Mouse (Mus musculus) ES-E14 (cell line): ENCODE measurements around the gene Zfp553. TPM values are rescaled to one million over a fixed set of nuclear protein-coding genes. Genes with fewer than 3 reads are reported as not detected.

Experiments
- DNase-seq: peaks from one replicate; pipeline ENCODE4 v3.0.0-alpha.2; 2013; ENCODE audit warnings: low read depth, low spot score
- H3K27ac ChIP-seq: 2 replicates; pipeline ENCODE4 v1.5.1; 2012; ENCODE audit warnings: low read depth, mild to moderate bottlenecking, low read length, moderate library complexity, mixed read lengths; ENCODE audit not compliant: poor library complexity, insufficient read depth, severe bottlenecking
- H3K36me3 ChIP-seq: 2 replicates; pipeline ENCODE4 v1.6.1; 2012; ENCODE audit warnings: mild to moderate bottlenecking, low read length, moderate library complexity, mixed read lengths; ENCODE audit not compliant: control insufficient read depth, poor library complexity, insufficient read depth, severe bottlenecking
- H3K4me1 ChIP-seq, 2 experiments: fragments of 150-350 bp in 1 of 2; sonication (generic) in 1 of 2; 2 replicates each; pipeline ENCODE4 v1.6.1; 2012; ENCODE audit warnings: low read length in 2 of 2, mild to moderate bottlenecking in 1 of 2, mixed read lengths in 1 of 2; ENCODE audit not compliant: control insufficient read depth in 2 of 2, insufficient read depth in 2 of 2, poor library complexity in 1 of 2
- H3K4me3 ChIP-seq, 2 experiments: fragments of 150-350 bp in 1 of 2; sonication (generic) in 1 of 2; 2 replicates each; pipeline ENCODE4 v1.5.1; 2012; ENCODE audit warnings: low read length in 2 of 2, low read depth in 1 of 2, mild to moderate bottlenecking in 1 of 2, mixed read lengths in 1 of 2; ENCODE audit not compliant: insufficient read depth in 1 of 2, poor library complexity in 1 of 2, severe bottlenecking in 1 of 2
- H3K9ac ChIP-seq: 2 replicates; pipeline ENCODE4 v1.6.1; 2012; ENCODE audit warnings: low read depth, mild to moderate bottlenecking, low read length, mixed read lengths; ENCODE audit not compliant: poor library complexity, insufficient read depth, severe bottlenecking
- H3K9me3 ChIP-seq: fragments of 150-350 bp; sonication (generic); 2 replicates; pipeline ENCODE4 v1.6.1; 2012; ENCODE audit warnings: low read depth, mild to moderate bottlenecking, low read length; ENCODE audit not compliant: control insufficient read depth, insufficient read depth
- CHD2 ChIP-seq: IDR thresholded peaks from 2 replicates; pipeline ENCODE4 v1.6.1; 2014; ENCODE audit warnings: mild to moderate bottlenecking, low read depth, low read length, inconsistent platforms
- HCFC1 ChIP-seq: IDR thresholded peaks from 2 replicates; pipeline ENCODE4 v1.6.1; 2012; ENCODE audit warnings: low read length, inconsistent platforms, borderline replicate concordance; ENCODE audit not compliant: insufficient read depth
- MAFK ChIP-seq: IDR thresholded peaks from 2 replicates; pipeline ENCODE4 v1.6.1; 2014; ENCODE audit warnings: mild to moderate bottlenecking, low read depth, low read length, inconsistent platforms; ENCODE audit not compliant: insufficient read depth
- ZC3H11A ChIP-seq: IDR thresholded peaks from 2 replicates; pipeline ENCODE4 v1.6.1; 2012; ENCODE audit warnings: low read depth, mild to moderate bottlenecking, inconsistent platforms, low read length, borderline replicate concordance
- ZNF384 ChIP-seq: IDR thresholded peaks from 2 replicates; pipeline ENCODE4 v1.6.1; 2012; ENCODE audit warnings: low read depth, low read length, inconsistent platforms
- in situ Hi-C, 2 experiments: fragments of 600-800 bp; cut with MboI; formaldehyde crosslinking; loops; one replicate each; pipeline ENCODE4 v1.15.1; 2025; ENCODE audit warnings: low sequenced_read_pairs in 2 of 2, inconsistent platforms in 1 of 2; ENCODE audit not compliant: unreplicated experiment in 2 of 2
- total RNA-seq: library from RNA; depleted of rRNA; stranded (reverse); fragments of 300-350 nt; gene quantifications from 2 replicates; pipeline ENCODE4 v1.2.3, GENCODE M21; 2012; rRNA removed

The Zfp553 gene
- total RNA-seq = 55.2 and 64.7 TPM in 2 replicates

GRCm38 (mm10) chr7:127232622-127233367 is at the start of gene Zfp553, which contains the start of gene Sept1:
Zfp553 (plus strand) TSS chr7:127233061.
Sept1 (minus strand) TSS chr7:127233130.
- peak; percentile 19 for TF ChIP-seq HCFC1
- no peak for TF ChIP-seq MAFK
- H3K36me3 ChIP-seq = peaks cover 39% of the 10 kb centered on the region
- DNase-seq = peak; percentile 84
- in situ Hi-C loops = no loop called here
- H3K4me3 ChIP-seq = peak within 1 kb of the TSS; percentile 81 to 83
- H3K9ac ChIP-seq = peak within 1 kb of the TSS; percentile 85
- no peaks in the 10 kb centered on the region for H3K9me3 ChIP-seq
- H3K27ac ChIP-seq = peak within 1 kb of the TSS; percentile 94
- H3K4me1 ChIP-seq = peaks cover 0 to 11% of the 10 kb centered on the region in 2 experiments; a peak in 2 of 4 replicates

DNA sequence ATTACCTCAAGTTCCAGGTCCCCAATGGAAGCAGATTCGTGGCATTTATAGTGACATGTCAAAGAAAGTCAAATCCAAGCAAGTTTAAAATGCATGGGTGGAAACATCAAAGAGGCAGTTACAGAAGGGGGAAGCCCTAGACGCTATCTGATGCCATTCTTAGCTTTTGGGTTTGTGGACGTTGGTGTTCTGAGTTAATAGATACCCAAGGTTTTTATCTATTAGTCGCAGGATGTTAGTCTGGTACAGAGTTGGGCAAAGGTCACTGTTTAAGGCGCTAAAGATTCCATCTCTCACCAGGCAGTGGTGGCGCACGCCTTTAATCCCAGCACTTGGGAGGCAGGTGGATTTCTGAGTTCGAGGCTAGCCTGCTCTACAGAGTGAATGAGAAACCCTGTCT is 49.5 kb upstream of the Zfp553 start:
- no peak for DNase-seq
- H3K36me3 ChIP-seq = no peaks in the 10 kb centered on the region
- no peak overlapping the region for H3K4me3 ChIP-seq
- H3K9me3 ChIP-seq = no peaks in the 10 kb centered on the region
- peaks cover 0 to 3% of the 10 kb centered on the region in 2 experiments; a peak in 1 of 4 replicates for H3K4me1 ChIP-seq
- H3K9ac ChIP-seq = no peak overlapping the region
- TF ChIP-seq ZNF384 (no peak), MAFK (no peak), CHD2 (no peak), HCFC1 (no peak), ZC3H11A (no peak)
- H3K27ac ChIP-seq = no peak overlapping the region
- in situ Hi-C loops = no loop called here

GRCm38 (mm10) chr7:127183828-127184227 is 49.0 kb upstream of the Zfp553 start:
- in situ Hi-C loops = no loop called here
- Histone ChIP-seq H3K9me3 (no peaks in the 10 kb centered on the region), H3K36me3 (no peaks in the 10 kb centered on the region), H3K27ac (no peak overlapping the region), H3K4me1 (peaks cover 2 to 5% of the 10 kb centered on the region in 2 experiments; a peak in 2 of 4 replicates), H3K4me3 (no peak overlapping the region), H3K9ac (no peak overlapping the region)
- DNase-seq = no peak
- TF ChIP-seq HCFC1 (no peak), MAFK (no peak), CHD2 (no peak), ZC3H11A (no peak), ZNF384 (no peak)

- no peak for DNase-seq
- H3K9ac ChIP-seq = no peak overlapping the region
- in situ Hi-C loops = no loop called here
- no peak overlapping the region for H3K27ac ChIP-seq
- TF ChIP-seq ZC3H11A (no peak), HCFC1 (no peak), ZNF384 (no peak), MAFK (no peak), CHD2 (no peak)
- H3K4me3 ChIP-seq = no peak overlapping the region
- H3K4me1 ChIP-seq = peaks cover 2 to 7% of the 10 kb centered on the region in 2 experiments; a peak in 2 of 4 replicates
- H3K9me3 ChIP-seq = no peaks in the 10 kb centered on the region
- H3K36me3 ChIP-seq = no peaks in the 10 kb centered on the region
Measured at GRCm38 (mm10) chr7:127184720-127185119, 48.1 kb upstream of the Zfp553 start.

DNA sequence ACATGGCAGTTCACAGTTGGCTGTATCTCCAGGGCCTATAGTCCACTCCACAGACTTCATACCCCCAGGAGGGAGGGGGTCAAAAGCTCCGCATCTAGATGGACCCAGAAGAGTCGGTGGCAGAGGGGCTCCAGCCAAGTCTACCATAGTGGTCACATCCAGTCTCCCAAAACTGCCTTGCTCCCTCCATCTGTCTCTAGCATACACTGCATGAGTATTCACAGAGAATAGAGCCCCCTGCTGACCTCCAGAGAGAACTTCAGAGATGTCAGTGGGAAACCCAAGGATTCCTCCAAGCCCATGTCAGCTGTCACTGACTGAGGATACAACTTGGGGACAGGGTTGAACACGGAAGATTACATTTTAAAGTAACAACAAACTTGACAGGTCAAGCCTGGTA is 47.3 kb upstream of the Zfp553 start:
- Histone ChIP-seq H3K27ac (no peak overlapping the region), H3K36me3 (no peaks in the 10 kb centered on the region), H3K9me3 (no peaks in the 10 kb centered on the region), H3K9ac (no peak overlapping the region), H3K4me1 (peaks cover 2 to 7% of the 10 kb centered on the region in 2 experiments; a peak in 2 of 4 replicates), H3K4me3 (no peak overlapping the region)
- peak; percentile 60 for DNase-seq
- TF ChIP-seq MAFK (no peak), ZC3H11A (no peak), HCFC1 (no peak), ZNF384 (no peak), CHD2 (no peak)
- in situ Hi-C loops = no loop called here
